Mouse (Mus musculus) thymus, postnatal 36 days (tissue): ENCODE measurements around the gene Urah.

Source experiments
- DNase-seq, 2 experiments: peaks; one replicate each; pipeline ENCODE4 v3.0.0; 2022; ENCODE audit warnings: mixed read lengths in 2 of 2

Gene Urah

DNA sequence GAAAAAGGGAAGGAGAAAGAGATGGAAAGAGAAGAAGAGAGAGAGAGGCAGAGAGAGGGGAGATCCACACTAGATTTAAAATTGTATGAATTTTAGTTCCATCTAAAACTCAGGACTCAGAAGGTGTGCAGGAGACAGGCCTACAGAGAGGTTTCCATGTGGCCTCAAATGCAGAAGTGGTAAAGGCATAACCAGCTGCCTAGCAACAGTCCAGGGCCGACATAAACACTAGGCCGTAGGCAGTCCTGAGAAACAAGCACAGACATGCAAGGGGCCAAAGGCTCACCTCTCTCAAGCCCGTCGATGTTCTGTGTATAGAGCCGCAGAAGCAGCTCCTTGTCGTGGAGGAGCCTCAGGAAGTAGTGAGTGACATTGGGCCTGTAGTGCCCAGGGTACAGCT is 42.5 kb downstream of the Urah start:
- DNase-seq, result no peak

DNA sequence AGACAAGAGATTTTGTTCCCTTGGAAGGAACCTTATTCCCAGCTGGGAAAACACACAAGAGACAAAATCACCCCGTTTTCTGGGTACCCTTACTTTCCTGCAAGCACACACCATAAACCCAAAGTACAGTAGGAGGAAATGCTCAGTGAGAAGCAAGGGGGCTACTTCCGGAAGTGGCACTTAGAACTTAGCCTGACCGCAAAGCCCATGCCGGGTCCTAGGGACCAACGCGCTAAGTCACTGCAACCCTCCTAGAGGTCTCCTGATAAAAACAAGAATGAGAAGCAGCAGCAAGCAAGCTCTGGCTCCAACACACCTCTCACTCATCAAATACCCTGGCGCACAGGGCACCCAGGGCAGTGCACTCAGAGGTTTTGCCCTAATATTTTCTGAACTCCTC is 44.5 kb downstream of the Urah start:
- DNase-seq, result no peak

DNA sequence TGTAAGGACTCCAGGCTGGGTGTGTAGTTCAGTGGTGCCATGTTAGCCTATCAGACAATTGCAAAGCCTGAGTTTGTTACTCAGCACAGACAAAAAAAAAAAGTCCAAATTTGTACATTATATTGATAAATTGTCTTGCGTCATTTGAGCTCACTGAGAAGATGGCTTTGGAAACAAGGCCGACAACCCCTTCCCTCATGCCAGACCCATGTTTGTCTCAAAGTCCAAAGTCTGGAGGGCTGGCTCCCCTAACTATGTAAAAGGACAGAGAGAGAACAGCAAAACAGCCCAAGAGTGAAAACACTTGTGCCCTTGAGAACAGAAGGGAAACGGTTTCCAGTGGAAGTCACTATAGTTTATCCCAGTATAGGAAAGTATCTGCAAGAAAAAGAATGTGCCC is 45.6 kb downstream of the Urah start:
- DNase-seq, result no peak

DNA sequence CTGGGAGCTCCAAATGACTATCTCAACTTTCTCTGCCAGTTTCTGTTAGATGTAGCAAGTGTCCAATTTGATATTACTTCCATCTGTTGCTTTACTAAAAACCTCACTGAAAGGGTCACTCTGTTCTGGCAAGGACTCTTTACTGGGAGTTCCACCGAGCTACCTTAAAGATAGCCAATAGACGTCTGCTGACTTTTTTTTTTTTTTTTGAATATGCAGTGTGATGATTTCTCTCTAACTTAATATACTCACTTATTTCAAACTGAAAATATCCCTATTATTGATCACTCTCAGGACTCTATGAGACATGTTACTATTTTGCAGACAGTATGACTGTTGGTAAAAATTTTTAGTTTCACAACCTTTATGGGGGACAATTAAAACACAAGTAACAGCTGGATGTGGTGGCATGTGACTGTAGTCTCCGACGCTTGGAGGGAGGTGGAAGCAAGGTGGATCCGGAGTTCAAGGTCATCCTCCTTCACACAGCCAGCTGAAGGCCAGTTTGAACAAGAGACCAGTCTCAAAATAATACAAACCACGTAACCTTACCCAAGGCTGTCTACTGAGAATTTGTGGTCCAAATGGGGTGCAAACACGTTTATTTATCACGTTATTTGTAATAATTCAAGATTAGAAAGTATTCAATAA is 46.2 kb downstream of the Urah start:
- no peak for DNase-seq

DNA sequence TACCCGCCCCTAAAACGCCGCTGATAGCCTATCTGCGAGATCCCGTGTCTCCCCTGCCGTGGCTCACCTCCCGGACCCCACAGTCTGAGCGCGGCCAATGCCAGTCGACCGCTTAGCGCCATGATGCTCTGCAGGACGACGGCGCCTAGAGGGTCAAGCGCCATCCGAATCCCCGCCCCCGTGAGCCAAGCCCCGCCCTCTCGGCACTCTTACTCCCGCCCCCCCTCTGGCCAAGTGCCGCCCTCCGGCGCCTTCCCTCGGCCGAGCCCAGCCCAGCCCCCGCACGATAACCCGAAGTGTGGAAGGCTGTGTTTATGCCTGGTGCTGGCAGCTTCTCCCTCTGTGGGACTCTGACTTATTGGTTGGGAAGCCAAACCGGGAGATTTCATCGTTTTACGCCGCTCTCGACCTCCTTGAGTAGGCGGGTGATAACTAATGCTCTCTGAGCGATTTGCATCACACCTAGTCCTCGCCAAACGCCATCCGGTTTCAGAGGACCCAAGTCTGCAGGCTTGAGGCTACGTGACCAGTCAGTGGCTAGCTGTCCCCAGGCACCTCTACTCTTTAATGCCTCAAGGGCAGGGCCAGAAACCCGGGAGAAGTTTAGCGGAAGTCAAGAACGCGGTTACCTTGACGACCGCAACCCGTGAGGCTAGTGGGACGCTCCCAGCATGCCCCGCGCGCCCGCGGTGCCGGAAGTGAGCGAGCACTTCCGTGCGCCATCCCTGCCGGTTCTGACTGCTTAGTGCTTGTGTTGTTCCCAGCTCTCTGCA is 47.1 kb downstream of the Urah start, which contains the start of the genes Psmd13 and Sirt3:
TSS of gene Psmd13 (plus strand) at position 273 of the 773 bp plus-strand sequence.
TSS of gene Sirt3 (minus strand) at position 614 of the 773 bp plus-strand sequence.
- peak; percentile 91 to 93 for DNase-seq

- DNase-seq, result no peak
Measured at GRCm38 (mm10) chr7:140882469-140882803, 47.6 kb downstream of the Urah start.
